Mouse (Mus musculus) limb, embryonic 11.5 days (tissue): ENCODE measurements around the gene Tceal7. TPM values are rescaled to one million over a fixed set of nuclear protein-coding genes. Genes with fewer than 3 reads are reported as not detected.

Source experiments
- ATAC-seq: fragments of 200-750 bp; cut with Nextera tagmentation; 2 replicates; pipeline ENCODE4 v1.8.0; 2017; ENCODE audit warnings: low read depth; ENCODE audit not compliant: insufficient number of reproducible peaks, low FRiP score, low TSS enrichment
- DNase-seq: peaks from one replicate; pipeline ENCODE4 v3.0.0-alpha.2; 2015; ENCODE audit warnings: low spot score
- H3K27ac ChIP-seq: fragments of 300-500 bp; sonication (generic); replicated peaks from 2 replicates; pipeline ENCODE4 v1.5.1; 2014; ENCODE audit warnings: low read depth, mild to moderate bottlenecking, low read length
- H3K27me3 ChIP-seq: fragments of 300-500 bp; sonication (generic); 2 replicates; pipeline ENCODE4 v1.6.1; 2014; ENCODE audit warnings: mild to moderate bottlenecking, low read length, mixed read lengths; ENCODE audit not compliant: control insufficient read depth, insufficient read depth
- H3K36me3 ChIP-seq: fragments of 300-500 bp; sonication (generic); 2 replicates; pipeline ENCODE4 v1.6.1; 2014; ENCODE audit warnings: mild to moderate bottlenecking, low read length, moderate library complexity, mixed read lengths; ENCODE audit not compliant: control insufficient read depth, insufficient read depth
- H3K4me1 ChIP-seq: fragments of 300-500 bp; sonication (generic); 2 replicates; pipeline ENCODE4 v1.6.1; 2014; ENCODE audit warnings: low read length, mixed read lengths; ENCODE audit not compliant: control insufficient read depth, insufficient read depth
- H3K4me2 ChIP-seq: fragments of 300-500 bp; sonication (generic); 2 replicates; pipeline ENCODE4 v1.6.1; 2014; ENCODE audit warnings: low read depth, mild to moderate bottlenecking, moderate library complexity; ENCODE audit not compliant: severe bottlenecking
- H3K4me3 ChIP-seq: fragments of 300-500 bp; sonication (generic); 2 replicates; pipeline ENCODE4 v1.5.1; 2014; ENCODE audit warnings: low read depth, low read length
- H3K9ac ChIP-seq: fragments of 300-500 bp; sonication (generic); 2 replicates; pipeline ENCODE4 v1.6.1; 2014; ENCODE audit warnings: mild to moderate bottlenecking, low read length
- H3K9me3 ChIP-seq: fragments of 300-500 bp; sonication (generic); 2 replicates; pipeline ENCODE4 v1.6.1; 2016; ENCODE audit warnings: low read length; ENCODE audit not compliant: control insufficient read depth
- WGBS: fragments of 180-500 bp; shearing (Covaris S2); extraction: QIAGEN DNeasy Blood & Tissue Kit; methylation state at CpG from one replicate; pipeline ENCODE4 v1.1.7; 2014; 5-methylcytosine and 5-hydroxymethylcytosine counted together
- polyA plus RNA-seq: library from polyadenylated mRNA; unstranded; fragments of >200 nt; fragmentation: Nextera tagmentation; extraction: Ambion mirVana; gene quantifications from 2 replicates; pipeline ENCODE4 v1.2.1, GENCODE M21; 2014

The Tceal7 gene
- polyA plus RNA-seq, 1 experiment from 2014 or later = 1.8 TPM

DNA sequence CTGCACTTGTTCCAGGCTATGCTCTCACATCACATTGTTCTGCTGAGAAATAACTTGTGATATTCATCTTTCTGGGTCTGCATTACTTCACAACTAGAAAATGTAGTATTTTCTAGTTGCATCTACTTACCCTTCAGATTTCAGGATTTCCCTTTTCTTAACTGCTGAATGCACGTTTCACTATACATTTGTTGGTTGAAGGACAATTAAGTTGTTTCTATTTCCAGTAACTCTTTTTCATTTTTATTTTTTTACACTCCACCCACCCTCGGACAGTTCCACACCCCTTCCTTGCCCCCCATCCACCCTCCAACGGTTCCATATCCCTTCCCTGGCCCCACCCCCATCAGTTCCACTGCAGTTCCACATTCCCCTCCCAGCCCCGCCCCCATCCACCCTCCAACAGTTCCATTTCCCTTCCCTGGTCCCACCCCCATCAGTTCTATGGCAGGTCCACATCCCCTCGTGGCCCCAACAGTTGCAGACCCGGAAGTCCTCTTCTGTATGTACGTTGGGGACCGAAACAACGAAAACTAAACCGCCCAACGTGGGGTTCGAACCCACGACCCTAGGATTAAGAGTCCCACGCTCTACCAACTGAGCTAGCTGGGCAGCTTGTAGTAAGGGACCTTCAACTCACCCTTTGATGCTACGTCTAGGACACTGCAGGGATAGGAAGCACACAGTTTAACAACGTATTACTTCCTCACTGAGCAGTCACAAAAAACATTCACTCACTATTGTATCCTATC lies 19.2 kb upstream of the Tceal7 start:
- ATAC-seq = no peak
- no peaks in the 10 kb centered on the region for H3K27me3 ChIP-seq
- no peak overlapping the region for H3K9ac ChIP-seq
- no peaks in the 10 kb centered on the region for H3K36me3 ChIP-seq
- H3K4me2 ChIP-seq = no peak overlapping the region
- no peak overlapping the region for H3K4me3 ChIP-seq
- no peaks in the 10 kb centered on the region for H3K9me3 ChIP-seq
- H3K4me1 ChIP-seq = no peaks in the 10 kb centered on the region
- no peak overlapping the region for H3K27ac ChIP-seq
- 85% methylated on average over 16 of the region's 16 CpGs for WGBS
- no peak for DNase-seq

DNA sequence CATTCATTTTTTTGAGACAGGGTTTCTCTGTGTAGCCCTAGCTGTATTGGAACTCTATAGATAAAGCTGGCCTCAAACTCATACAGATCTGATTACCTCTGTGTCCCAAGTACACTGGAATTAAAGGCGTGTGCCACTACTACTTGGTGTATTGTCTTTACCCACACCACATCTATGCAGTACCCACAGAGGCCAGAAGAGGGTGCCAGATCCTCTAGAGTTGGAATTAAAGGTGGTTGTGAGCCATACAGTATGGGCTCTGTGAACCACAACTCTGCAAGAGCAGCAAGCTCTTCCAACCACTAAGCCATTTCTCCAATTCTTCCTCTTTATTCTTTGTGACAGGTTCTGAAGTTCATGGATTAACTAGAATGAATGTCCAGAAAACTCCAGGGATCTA lies 17.7 kb upstream of the Tceal7 start:
- Histone ChIP-seq H3K36me3 (no peaks in the 10 kb centered on the region), H3K4me1 (no peaks in the 10 kb centered on the region), H3K9ac (no peak overlapping the region), H3K4me2 (no peak overlapping the region), H3K27me3 (no peaks in the 10 kb centered on the region), H3K4me3 (no peak overlapping the region), H3K9me3 (no peaks in the 10 kb centered on the region), H3K27ac (no peak overlapping the region)
- DNase-seq (peak; percentile 50), ATAC-seq (no peak)
- 60% methylated on average over 1 of the region's 1 CpGs for WGBS

DNA sequence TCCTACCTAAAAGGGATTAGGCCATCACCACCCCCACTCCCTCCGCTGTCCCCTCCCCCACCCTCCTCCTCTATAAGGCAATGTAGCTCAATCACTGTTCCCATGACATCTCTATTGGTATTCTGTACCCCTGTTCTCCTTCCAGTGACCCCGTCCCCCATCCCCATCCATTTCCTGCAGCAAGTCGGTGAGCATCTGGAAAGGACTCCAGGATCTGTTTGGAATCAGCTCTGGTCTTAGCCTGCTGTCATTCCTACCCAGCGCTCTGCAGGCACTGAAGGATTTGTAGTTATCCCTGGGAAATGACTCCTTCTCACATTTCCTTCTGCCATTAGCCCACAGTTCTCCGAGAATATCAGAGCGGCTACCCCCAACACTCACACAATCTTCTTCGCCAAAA lies 11.3 kb upstream of the Tceal7 start:
- H3K4me3 ChIP-seq = peak overlapping the region; percentile 15; the same call in 1 of the 2 replicates
- ATAC-seq (no peak), DNase-seq (no peak)
- peak overlapping the region; percentile 47 for H3K4me2 ChIP-seq
- H3K36me3 ChIP-seq = no peaks in the 10 kb centered on the region
- 21% methylated on average over 7 of the region's 7 CpGs for WGBS
- 0 out of 2 replicates have a peak overlapping the region, but pooled peaks have one; percentile 9 for H3K9ac ChIP-seq
- H3K27ac ChIP-seq = no peak overlapping the region
- no peaks in the 10 kb centered on the region for H3K4me1 ChIP-seq
- H3K27me3 ChIP-seq = no peaks in the 10 kb centered on the region; the same call in 1 of the 2 replicates
- H3K9me3 ChIP-seq = no peaks in the 10 kb centered on the region

DNA sequence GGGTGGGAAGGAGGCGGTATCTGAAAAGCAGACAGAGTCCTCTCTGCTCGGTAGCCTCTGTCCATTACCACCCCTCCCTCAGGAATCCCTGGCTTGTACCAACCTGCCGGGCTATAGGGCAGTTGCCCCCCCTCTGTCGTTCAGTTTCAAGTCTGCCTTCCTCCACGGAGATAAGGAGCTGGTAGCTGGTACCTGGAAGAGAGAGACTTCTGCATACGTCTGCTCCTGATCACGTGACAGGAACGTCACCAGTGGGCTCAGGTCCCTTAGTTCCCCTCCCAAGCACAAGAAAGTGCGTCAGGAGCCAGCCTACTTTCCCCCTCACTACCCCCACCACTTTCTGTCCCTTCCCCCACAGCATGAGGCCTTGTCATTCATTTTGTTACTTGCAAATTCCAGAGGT lies 10.9 kb upstream of the Tceal7 start, which contains the start of gene Tceal5:
Gene Tceal5, minus strand, starts transcription at position 213 of the 403 bp plus-strand sequence.
- Histone ChIP-seq H3K4me3 (peak within 1 kb of the TSS; percentile 15; the same call in 1 of the 2 replicates), H3K27ac (no peak within 1 kb of the TSS), H3K9ac (0 out of 2 replicates have a peak within 1 kb of the TSS, but pooled peaks have one; percentile 9), H3K36me3 (no peaks in the 10 kb centered on the region), H3K4me1 (no peaks in the 10 kb centered on the region), H3K9me3 (no peaks in the 10 kb centered on the region), H3K4me2 (peak within 1 kb of the TSS; percentile 47), H3K27me3 (no peaks in the 10 kb centered on the region; the same call in 1 of the 2 replicates)
- DNase-seq (peak; percentile 40), ATAC-seq (peak; percentile 70; the same call in 1 of the 2 replicates)
- 20% methylated on average over 9 of the region's 9 CpGs for WGBS

DNA sequence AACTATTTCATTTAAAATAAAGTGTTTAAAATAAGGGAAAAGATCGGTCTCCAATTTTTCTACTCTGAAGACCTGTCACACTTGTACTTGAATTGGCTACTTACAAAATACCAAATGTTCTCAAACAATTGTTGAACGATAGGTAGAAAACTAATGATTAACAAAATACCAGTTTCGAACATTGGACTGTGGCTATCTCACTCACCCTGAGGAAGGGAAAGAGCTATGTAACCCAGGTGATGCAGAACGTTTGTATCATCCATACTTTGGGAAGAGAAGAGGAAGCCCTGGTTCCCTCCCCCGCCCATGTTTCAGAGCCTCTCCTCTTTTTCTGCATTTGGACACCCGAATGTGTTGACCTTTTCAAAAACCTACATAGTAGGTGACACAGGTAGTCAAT lies 10.2 kb upstream of the Tceal7 start:
- H3K4me2 ChIP-seq = no peak overlapping the region
- H3K36me3 ChIP-seq = no peaks in the 10 kb centered on the region
- DNase-seq (no peak), ATAC-seq (no peak)
- H3K27ac ChIP-seq = no peak overlapping the region
- no peaks in the 10 kb centered on the region for H3K9me3 ChIP-seq
- no peaks in the 10 kb centered on the region for H3K4me1 ChIP-seq
- no peaks in the 10 kb centered on the region; the same call in 1 of the 2 replicates for H3K27me3 ChIP-seq
- 82% methylated on average over 6 of the region's 6 CpGs for WGBS
- no peak overlapping the region for H3K4me3 ChIP-seq
- no peak overlapping the region for H3K9ac ChIP-seq

DNA sequence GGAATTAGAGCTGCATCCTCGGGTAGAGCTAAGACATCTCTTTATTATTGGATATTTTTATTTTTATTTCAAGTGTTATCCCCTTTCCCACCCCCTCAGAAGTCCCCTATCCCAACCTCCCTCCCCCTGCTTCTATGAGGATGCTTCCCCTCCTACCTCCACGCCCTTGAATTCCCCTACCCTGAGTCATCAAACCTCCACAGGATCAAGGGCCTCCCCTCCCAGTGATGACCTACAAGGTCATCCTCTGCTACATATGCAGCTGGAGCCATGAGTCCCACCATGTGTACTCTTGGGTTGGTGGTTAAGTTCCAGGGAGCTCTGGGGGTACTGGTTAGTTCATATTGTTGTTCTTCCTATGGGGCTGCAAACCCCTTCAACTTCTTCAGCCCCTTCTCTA lies 1.2 kb upstream of the Tceal7 start:
- Histone ChIP-seq H3K9me3 (no peaks in the 10 kb centered on the region), H3K4me3 (no peak overlapping the region), H3K27ac (no peak overlapping the region), H3K4me1 (no peaks in the 10 kb centered on the region), H3K4me2 (no peak overlapping the region), H3K36me3 (no peaks in the 10 kb centered on the region), H3K9ac (no peak overlapping the region), H3K27me3 (no peaks in the 10 kb centered on the region)
- ATAC-seq (no peak), DNase-seq (no peak)
- WGBS = 69% methylated on average over 2 of the region's 2 CpGs

DNA sequence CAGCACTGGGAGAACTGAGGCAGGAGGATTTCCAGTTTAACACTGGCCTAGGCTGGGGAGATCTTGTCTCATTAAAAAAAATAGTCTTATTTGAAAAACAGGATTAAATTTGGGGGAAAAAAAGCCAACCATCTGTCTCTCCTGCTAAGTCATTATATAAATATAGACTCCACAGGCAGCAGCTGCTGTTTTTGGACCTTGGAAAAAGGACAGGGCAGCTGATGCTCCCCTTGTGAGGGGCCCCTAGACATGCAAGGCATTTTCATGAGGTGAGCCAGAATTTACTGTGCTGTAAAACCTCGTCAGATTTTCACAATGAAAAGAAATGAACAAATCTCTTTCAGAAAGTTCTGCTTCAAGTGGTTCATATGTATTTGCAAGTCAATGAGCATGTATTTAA lies 1.7 kb downstream of the Tceal7 start:
- Histone ChIP-seq H3K27ac (no peak overlapping the region), H3K27me3 (no peaks in the 10 kb centered on the region), H3K4me1 (no peaks in the 10 kb centered on the region), H3K4me3 (no peak overlapping the region), H3K36me3 (no peaks in the 10 kb centered on the region), H3K9ac (no peak overlapping the region), H3K4me2 (no peak overlapping the region), H3K9me3 (no peaks in the 10 kb centered on the region)
- DNase-seq = no peak
- no peak for ATAC-seq
- 40% methylated on average over 1 of the region's 1 CpGs for WGBS

DNA sequence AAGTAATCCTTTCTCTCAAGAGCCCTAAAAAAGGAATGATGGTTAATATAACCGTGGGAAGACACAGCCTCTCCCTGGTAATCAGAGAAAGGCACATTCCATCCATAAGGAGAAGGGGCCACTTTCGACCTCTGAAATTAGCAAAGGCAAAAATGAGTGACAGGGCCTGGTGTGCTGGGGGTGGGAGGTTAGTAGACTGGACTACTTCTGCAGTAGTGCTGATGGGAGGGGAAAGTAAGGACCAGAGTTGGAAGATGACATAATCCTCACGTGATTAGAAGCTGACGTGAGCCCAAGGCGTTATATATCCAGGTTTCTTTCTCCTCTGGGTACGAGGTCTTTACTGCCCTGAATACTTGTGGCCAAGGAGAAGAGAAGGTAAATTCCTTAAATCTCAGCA lies 9.1 kb downstream of the Tceal7 start:
- no peak for DNase-seq
- no peaks in the 10 kb centered on the region for H3K4me1 ChIP-seq
- no peaks in the 10 kb centered on the region for H3K27me3 ChIP-seq
- no peaks in the 10 kb centered on the region for H3K9me3 ChIP-seq
- no peaks in the 10 kb centered on the region for H3K36me3 ChIP-seq
- WGBS = 77% methylated on average over 6 of the region's 6 CpGs
- no peak overlapping the region for H3K4me3 ChIP-seq
- H3K27ac ChIP-seq = no peak overlapping the region
- H3K4me2 ChIP-seq = no peak overlapping the region
- ATAC-seq = no peak
- no peak overlapping the region for H3K9ac ChIP-seq
